Mouse (Mus musculus): ENCODE data around the gene Rsph9. TPM values are rescaled to one million over a fixed set of nuclear protein-coding genes. Genes with fewer than 3 reads are reported as not detected.
A peak's percentile ranks its signal among the peaks of the same experiment; 100 is the strongest.

The Rsph9 gene
- total RNA-seq, 2 experiments from 2014 or later, result 33.0 to 34.8 TPM

DNA sequence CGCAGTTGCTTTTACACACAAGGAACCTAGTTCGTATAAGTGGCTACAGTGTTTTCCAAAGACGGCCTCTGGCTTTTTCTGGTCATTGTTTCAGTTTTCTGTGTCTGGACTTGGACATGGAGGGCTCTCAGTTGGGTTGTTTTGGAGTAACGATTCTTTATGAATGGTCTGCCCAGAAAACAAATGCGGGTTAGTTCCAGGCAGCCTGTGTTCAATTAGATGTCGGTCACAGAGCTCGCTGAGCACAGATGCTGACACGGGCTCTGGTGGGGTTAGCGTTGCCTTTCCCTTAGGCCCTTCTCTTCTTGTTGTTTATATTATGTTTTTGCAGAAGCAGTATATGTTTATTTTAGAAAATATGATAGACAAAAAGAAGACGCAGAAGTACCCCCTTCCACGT lies 27.9 kb downstream of the Rsph9 start:
- intact Hi-C loops (cut with DNase I), result no loop called here
- no peak for DNase-seq (ENCODE audit: extremely low spot score in 1 of 2, low spot score in 2 of 2)

DNA sequence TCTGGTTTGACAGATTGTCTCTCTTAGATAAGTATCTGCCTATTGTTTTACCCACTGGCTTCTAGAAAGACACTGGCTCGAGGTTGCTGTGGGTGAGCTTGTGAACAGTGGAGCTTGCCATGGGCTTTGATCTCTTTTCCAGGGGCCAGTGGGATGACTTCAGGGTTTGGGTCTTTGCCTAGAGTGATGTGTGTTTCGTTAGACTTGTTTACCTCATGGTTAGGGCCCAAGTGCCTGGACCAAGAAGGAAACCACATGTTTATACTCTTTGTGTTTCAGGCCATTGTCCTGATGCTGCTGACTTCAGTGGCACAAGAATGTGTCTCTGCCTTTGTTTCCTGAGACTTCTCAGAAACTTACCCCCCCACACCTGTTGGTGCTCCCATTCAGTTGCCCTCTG lies 28.5 kb downstream of the Rsph9 start:
- intact Hi-C loops (cut with DNase I), result no loop called here
- no peak for DNase-seq (ENCODE audit: extremely low spot score in 1 of 2, low spot score in 2 of 2)

DNA sequence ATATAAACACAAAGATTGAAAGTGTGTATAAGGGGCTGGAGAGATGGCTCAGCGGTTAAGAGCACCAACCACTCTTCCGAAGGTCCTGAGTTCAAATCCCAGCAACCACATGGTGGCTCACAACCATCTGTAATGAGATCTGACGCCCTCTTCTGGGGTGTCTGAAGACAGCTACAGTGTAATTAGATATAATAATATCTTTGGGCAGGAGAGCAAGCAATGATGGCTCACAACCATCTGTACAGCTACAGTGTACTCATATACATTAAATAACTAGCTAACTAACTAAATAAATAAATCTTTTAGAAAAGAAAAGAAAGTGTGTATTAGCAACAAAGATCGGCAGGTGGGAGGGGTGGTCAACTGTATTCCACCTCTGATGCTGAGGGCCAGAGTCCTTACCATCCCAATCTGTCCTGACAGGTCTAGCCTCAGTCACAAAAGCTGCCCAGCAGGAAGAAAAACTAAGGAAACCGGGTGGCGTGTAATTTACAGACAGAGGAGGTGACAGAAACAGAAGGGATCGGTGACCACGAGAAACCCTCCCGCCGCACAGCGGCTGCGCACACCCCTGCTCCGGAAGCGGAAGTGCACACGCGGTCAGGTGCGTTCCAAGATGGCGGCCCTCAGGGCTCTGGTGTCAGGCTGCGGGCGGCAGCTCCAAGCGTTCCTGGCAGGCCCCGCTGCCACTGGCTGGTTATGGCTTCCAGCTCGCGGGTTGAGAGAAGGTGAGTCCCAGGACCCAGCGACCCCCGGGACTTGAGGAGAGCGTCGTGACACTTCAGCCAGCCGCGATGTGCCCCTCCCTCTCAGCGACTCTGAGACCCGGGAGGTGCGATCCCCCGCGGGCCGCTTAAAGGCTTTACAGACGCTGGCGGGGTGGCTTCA lies 33.4 kb downstream of the Rsph9 start, which contains the start of gene Mrps18a:
Mrps18a (plus strand) TSS at position 585 of the 888 bp plus-strand sequence.
- peak; percentile 76 to 91 for DNase-seq (ENCODE audit: extremely low spot score in 1 of 2, low spot score in 2 of 2)
- intact Hi-C loops (cut with DNase I), result no loop called here

DNA sequence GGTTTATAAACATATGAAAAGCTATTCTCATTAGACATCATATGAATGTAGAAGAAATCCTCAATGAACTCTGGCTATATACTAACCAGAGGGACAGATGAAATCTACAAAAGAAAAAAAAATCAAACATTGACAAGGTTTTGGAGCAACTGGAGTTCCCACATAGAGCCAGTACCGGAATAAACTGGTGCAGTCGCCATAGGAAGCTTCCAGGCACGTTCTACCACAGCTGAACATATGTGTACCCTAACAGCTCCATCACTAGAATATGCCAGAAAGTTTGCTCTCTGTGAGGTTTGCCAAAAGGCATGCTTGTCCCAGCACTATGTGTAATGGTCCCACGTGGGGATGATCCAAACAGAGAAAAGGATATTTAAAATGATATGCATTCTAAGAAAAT lies 35.7 kb downstream of the Rsph9 start:
- intact Hi-C loops (cut with DNase I), result no loop called here
- DNase-seq (ENCODE audit: extremely low spot score in 1 of 2, low spot score in 2 of 2), result no peak

DNA sequence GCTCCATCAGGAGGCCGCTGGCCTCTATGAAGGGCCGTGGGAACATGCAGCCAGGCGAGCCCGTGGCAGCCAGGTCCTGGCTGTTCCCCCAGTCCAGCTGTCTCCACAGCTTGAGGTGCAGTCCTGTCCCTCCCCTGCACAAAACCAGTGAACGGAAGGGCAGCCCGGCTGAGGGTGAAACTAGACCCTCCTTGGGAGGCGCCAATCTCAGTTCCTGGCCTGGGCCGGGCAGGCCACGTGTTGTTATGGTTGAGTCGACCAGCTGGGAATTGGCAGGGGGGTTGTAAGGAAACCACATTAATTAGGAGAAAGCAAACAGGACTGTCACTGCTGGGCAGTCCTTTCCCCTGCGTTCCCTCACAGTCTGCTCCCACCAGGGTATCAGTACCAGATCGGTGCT lies 39.5 kb downstream of the Rsph9 start:
- intact Hi-C loops (cut with DNase I), result no loop called here
- DNase-seq (ENCODE audit: extremely low spot score in 1 of 2, low spot score in 2 of 2), result peak in 1 of 2 experiments; percentile 80

DNA sequence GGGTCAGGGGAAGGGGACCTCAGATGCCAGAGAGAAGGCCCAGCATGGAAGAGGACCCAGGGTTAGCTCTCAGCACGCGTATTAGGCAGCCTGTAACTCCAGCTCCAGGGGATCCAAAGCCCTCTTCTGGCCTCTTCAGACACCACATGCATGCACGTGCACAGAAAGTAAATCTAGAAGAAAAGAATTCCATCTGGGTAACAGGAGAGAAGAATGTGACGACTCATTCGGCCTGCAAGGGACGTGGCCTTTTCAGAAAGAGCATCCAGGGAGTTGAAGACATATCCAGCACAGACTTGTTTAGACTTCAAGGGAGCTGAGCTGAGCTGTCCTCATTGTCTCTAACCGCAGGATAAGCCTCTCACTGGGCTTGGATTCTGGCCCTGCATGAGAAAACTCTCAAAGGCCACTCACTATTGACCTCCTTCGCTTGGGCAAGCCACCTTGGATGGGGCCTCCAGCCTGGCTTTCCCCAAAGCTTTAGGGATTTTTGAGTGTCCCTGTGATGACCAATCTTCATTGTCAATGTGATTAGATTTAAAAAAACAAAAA lies 41.3 kb downstream of the Rsph9 start:
- intact Hi-C loops (cut with DNase I), result no loop called here
- no peak for DNase-seq (ENCODE audit: extremely low spot score in 1 of 2, low spot score in 2 of 2)

DNA sequence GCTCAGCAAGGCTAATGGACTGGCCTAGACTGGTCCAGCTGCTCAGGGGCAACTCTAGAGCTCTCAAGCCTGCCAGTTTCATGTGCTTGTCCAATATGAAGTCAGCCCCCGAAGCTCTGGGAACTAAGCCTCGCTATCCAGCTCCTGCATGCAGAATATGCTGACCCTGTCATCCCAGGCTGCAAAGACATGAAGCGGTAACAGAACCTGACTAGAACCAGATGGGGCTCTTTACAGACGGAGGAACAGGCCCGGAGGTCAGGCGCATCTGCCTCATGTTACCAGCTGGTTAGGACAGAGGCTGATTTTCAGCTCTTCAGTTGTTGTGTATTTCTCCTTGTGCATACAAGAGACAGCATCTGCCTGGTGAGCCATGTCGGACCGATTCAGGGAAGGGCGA lies 42.1 kb downstream of the Rsph9 start:
- intact Hi-C loops (cut with DNase I), result no loop called here
- no peak for DNase-seq (ENCODE audit: extremely low spot score in 1 of 2, low spot score in 2 of 2)

DNA sequence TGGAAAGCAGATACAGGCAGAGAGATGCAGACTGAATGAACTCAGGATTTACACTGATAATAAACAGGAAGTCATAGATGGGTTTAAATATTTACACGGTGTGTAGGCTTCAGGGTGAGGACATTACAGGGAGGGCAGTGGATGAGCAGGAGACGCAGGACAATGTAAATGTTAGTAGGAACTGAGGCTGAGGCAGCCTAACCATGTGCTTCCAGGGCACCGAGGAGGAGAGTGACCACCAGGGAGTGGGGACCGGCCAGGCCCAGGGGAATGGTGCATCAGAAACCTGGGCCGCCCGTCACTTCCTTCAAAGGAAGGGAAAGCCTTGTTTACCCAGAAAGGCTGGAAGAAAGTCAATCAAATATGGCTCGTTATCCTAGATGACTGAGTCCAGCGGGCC lies 45.5 kb downstream of the Rsph9 start:
- no peak for DNase-seq (ENCODE audit: extremely low spot score in 1 of 2, low spot score in 2 of 2)
- intact Hi-C loops (cut with DNase I), result no loop called here

DNA sequence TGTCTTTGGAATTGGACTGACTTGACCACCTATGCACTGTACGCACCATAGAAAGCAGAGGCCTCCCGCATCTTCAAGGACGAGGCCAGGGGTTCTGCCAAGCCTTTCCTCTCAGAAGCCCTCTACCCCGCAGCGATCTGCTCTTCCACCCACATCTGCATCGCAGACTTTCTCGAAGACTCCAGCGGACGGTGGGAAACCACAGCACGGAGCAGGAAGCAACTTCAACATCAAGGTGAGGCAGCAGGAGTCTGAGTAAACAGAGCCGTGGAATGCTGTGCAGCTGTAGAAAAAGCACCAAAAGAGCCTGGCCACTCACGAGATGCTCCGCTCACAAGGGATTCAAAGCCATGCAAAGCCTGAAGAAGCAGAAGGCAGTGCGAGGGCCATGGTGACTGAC lies 52.1 kb downstream of the Rsph9 start:
- peak in 1 of 2 experiments; percentile 50 for DNase-seq (ENCODE audit: extremely low spot score in 1 of 2, low spot score in 2 of 2)
- intact Hi-C loops (cut with DNase I), result no loop called here

DNA sequence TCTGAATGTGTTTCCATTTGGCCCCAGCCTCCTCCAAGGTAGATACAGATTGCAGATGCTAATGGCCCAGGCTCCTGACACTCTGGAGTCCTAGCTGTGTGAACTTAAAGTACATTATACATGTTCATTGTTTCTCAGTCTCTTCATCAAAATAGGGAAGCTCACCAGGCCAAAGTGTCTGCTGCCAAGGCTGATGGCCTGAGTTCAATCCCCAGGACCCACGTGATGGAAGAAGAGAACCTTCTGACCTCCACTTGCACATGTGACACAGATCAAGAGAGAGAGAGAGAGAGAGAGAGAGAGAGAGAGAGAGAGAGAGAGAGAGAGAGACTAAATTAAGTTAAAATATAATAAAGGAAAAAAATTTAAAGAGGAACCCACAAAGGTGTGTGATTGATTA lies 52.7 kb downstream of the Rsph9 start:
- intact Hi-C loops (cut with DNase I), result no loop called here
- DNase-seq (ENCODE audit: extremely low spot score in 1 of 2, low spot score in 2 of 2), result no peak

DNA sequence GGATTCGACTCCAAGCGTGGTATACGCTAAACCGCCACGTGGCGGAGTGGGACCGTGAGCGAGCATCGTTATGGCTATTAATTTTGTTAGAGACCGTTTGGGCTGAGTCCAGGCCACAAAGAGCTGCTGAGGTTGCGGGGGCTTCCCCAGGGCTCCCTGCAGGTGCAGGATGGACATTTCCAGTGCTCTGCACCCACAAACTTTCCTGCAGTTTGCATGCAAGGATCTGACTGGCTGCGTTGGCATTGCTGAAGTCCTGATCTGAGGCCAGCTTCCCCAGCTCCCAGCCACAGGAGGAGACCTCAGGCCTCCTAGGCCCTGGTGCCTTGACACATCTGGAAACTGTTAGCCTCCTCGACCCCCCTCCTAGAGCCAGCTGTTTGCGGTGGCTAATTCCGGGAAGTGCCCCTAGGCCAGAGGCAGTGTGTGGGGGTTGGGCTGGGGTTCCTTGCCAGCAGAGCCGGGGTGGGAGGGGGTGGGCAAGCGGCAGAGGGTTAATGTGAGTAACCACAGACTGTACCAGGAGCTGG lies 57.6 kb downstream of the Rsph9 start:
- intact Hi-C loops (cut with DNase I), result no loop called here

DNA sequence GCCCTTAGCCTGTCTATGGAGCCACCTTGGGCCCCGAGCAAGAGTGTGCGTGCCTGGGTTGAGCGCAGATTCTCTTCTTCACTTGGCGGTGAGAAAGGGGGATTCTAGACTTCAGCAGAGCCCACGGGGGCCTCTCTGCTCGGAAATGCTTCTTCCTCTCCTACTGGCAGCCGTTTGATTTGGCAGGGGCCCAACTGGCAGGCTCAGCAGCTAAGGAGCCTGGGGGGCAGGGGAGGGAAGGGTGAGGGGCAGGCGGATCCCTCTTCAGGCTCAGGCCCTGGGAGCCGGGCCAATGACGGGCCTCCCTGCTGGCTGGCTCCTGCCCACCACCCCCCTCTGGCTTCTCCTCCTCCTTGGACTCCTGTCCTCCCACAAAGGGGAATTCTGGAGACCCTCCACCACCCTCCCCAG lies 59.9 kb downstream of the Rsph9 start:
- intact Hi-C loops (cut with DNase I), result no loop called here
- DNase-seq (ENCODE audit: extremely low spot score in 1 of 2, low spot score in 2 of 2), result peak; percentile 87 to 93

More for the DNA sequence above, 57.6 kb downstream of the Rsph9 start:
- DNase-seq (ENCODE audit: extremely low spot score in 1 of 2, low spot score in 2 of 2), result peak in 1 of 2 experiments; percentile 60

DNA sequence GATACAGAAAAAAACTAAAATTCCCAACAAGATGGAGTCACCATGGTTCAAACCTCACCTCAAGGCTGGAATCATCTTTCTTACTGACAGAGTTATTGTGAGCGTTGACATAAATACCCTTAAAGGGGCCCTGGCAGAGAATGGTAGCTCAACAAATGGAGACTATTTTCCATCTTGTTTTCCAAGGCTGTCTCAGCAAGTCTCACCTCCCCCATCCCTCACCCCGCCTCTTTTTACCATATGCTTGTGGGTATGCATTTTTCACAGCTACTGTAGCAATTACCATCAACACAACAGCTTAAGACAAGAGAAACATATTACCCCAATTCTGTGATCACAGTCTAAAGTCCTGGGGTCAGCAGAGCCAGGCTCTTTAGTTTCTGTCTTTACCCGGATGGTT lies 60.6 kb downstream of the Rsph9 start:
- intact Hi-C loops (cut with DNase I), result no loop called here
- DNase-seq (ENCODE audit: extremely low spot score in 1 of 2, low spot score in 2 of 2), result no peak

DNA sequence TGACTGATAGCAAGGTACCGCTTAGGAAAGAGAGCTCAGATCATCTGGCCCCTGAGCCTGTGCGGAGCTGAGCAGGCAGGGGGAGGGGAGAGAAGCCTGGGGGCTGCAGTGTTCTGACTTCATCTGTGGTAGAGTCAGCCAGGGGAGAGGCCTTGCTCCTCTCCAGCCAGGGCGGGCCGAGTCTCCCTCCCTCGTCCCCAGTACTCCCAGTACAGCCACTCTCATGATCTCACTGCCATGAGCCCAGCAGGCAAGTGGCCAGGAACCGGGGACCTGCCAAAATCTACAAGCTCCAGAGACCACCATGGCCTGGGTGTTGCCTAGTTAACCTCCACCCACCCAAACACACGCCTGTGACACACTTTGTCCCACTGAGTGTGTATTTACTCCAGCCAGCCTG lies 62.4 kb downstream of the Rsph9 start:
- intact Hi-C loops (cut with DNase I), result no loop called here
- DNase-seq (ENCODE audit: extremely low spot score in 1 of 2, low spot score in 2 of 2), result no peak

DNA sequence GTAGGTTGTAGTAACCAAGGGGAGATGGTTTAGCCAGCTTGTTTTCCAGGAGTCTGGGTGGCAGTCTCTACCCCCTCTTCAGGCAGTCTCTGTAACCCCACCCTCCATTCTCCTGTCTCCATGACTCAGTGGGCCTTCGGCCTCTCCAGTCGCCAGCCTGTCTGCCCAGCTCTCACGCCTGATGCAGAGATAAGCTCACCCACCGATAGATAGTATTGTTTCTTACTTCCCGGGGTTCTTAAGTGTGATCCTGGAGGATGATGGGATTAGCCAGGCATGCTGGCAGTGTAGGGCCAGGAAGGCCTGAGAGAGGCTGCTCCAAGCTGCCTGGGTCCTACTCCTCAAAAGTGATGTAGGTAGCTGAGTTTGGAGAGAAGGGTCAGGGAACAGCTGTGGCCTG lies 63.0 kb downstream of the Rsph9 start:
- no peak for DNase-seq (ENCODE audit: extremely low spot score in 1 of 2, low spot score in 2 of 2)
- intact Hi-C loops (cut with DNase I), result no loop called here

DNA sequence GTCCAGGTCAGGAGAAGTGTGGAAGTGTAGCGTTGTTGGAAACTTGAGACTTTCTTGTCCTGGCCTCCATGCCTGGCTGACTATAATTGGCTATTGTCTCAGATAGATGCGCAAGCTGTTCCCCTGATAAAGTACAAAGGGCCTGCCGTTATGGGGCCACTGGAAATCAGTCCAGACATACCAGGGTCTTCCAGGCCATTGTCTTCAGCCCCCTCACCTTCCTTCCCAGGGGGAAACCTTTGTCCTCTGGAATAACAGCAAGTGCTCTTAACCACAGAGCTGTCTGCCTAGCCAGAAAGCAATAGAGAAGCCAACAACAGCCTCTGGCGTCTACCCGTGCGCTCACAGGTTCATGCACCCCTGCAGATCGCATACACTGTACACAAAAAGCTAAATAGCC lies 63.6 kb downstream of the Rsph9 start:
- no peak for DNase-seq (ENCODE audit: extremely low spot score in 1 of 2, low spot score in 2 of 2)
- intact Hi-C loops (cut with DNase I), result no loop called here

DNA sequence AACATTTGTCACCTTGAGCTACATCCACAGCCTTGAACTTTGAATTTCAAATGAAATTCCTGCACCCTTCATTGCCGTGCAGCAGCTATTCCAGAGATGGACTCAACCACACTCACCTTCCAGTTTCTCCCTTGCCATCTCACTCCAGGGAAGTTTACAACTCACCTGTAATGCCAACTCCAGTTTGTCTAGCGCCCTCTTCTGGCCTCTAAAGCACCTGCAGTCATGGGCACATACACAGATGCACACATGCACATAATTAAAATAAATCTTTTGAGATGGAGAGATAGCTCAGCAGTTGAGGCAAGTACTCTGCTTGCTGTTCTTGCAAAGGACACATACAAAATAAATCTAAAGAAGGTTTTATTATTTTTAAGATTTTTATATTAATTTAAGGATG lies 65.0 kb downstream of the Rsph9 start:
- intact Hi-C loops (cut with DNase I), result no loop called here
- no peak for DNase-seq (ENCODE audit: extremely low spot score in 1 of 2, low spot score in 2 of 2)

DNA sequence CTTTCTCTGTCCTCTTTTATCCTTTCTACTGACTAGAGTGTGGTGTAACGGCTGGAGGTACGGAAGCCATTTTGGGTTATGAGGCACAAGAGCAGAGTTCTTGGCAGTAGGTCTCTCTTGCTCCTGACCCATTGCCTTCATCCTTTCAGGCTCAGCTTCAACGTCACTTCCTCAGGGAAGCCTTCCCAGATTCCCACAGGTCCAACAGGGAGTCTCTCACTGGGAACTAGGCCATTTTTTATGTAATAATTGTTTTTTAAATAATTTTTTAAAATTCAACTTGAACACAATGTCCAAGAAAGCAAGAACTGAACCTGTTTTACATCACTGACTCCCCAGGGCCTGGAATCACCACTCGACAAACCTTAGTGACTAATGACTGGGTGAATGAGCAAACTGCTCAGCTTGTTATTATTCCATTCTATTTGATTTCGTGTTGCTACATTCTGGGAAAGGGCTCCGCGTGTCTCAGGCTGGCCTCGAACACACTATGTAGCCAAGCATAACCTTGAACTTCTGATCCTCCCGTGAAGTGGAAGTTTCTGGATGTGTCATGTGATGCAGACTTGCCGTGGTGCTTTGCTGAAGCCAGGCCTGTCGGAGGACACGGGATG lies 66.0 kb downstream of the Rsph9 start:
- intact Hi-C loops (cut with DNase I), result no loop called here
- no peak for DNase-seq (ENCODE audit: extremely low spot score in 1 of 2, low spot score in 2 of 2)

DNA sequence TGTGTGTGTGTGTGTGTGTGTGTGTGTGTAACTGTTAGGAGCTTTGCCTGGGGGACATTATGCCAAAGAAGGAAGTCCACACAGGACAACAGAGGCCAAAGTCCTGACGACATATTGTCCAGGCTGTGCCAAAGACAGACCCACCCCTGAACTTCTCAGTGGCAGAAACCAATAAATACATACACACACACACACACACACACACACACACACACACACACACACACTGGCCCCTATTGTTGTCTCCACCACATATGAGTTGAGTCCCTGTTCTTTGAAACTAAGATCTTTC lies 67.8 kb downstream of the Rsph9 start:
- intact Hi-C loops (cut with DNase I), result no loop called here

More for the DNA sequence above, 67.8 kb downstream of the Rsph9 start:
- no peak for DNase-seq (ENCODE audit: extremely low spot score in 1 of 2, low spot score in 2 of 2)

All from left cerebral cortex, postnatal 10 days (tissue).